Mouse (Mus musculus) limb, embryonic 14.5 days (tissue): ENCODE measurements at regions not wholly inside any gene's neighbourhood (a gene's known extent, or its start where the extent isn't known, plus 50 kb on each side); places are given as distances from the start of the nearest gene placed in this dataset.

ENCODE experiments used
- ATAC-seq: fragments of 200-750 bp; cut with Nextera tagmentation; 2 replicates; pipeline ENCODE4 v1.8.0; 2017; ENCODE audit warnings: low read depth, moderate number of reproducible peaks, moderate TSS enrichment; ENCODE audit not compliant: low FRiP score
- DNase-seq: peaks from one replicate; pipeline ENCODE4 v3.0.0-alpha.2; 2015; ENCODE audit warnings: low spot score
- H3K27ac ChIP-seq: fragments of 300-500 bp; sonication (generic); replicated peaks from 2 replicates; pipeline ENCODE4 v1.5.1; 2014; ENCODE audit warnings: low read depth, mild to moderate bottlenecking, low read length, moderate library complexity, mixed read lengths
- H3K27me3 ChIP-seq: fragments of 300-500 bp; sonication (generic); 2 replicates; pipeline ENCODE4 v1.6.1; 2014; ENCODE audit warnings: low read length, mixed read lengths; ENCODE audit not compliant: control insufficient read depth, insufficient read depth
- H3K36me3 ChIP-seq: fragments of 300-500 bp; sonication (generic); 2 replicates; pipeline ENCODE4 v1.6.1; 2014; ENCODE audit warnings: mild to moderate bottlenecking, low read length, moderate library complexity, mixed read lengths; ENCODE audit not compliant: control insufficient read depth, insufficient read depth
- H3K4me1 ChIP-seq: fragments of 300-500 bp; sonication (generic); 2 replicates; pipeline ENCODE4 v1.6.1; 2014; ENCODE audit warnings: antibody characterized with exemption, low read length, mixed read lengths; ENCODE audit not compliant: control insufficient read depth, insufficient read depth
- H3K4me2 ChIP-seq: fragments of 300-500 bp; sonication (generic); replicated peaks from 2 replicates; pipeline ENCODE4 v1.6.1; 2014; ENCODE audit warnings: low read depth, mild to moderate bottlenecking, low read length, moderate library complexity; ENCODE audit not compliant: severe bottlenecking
- H3K4me3 ChIP-seq: fragments of 300-500 bp; sonication (generic); replicated peaks from 2 replicates; pipeline ENCODE4 v1.5.1; 2014; ENCODE audit warnings: low read length
- H3K9ac ChIP-seq: fragments of 300-500 bp; sonication (generic); 2 replicates; pipeline ENCODE4 v1.6.1; 2014; ENCODE audit warnings: mild to moderate bottlenecking, low read depth, low read length, moderate library complexity; ENCODE audit not compliant: severe bottlenecking
- H3K9me3 ChIP-seq: fragments of 300-500 bp; sonication (generic); 2 replicates; pipeline ENCODE4 v1.6.1; 2016; ENCODE audit warnings: low read length; ENCODE audit not compliant: control insufficient read depth
- POLR2A ChIP-seq: fragments of 200-500 bp; IDR thresholded peaks from 2 replicates; pipeline ENCODE4 v1.8.0; 2012; ENCODE audit warnings: inconsistent platforms, mild to moderate bottlenecking, moderate library complexity, borderline replicate concordance; ENCODE audit not compliant: insufficient read depth, insufficient read length; ENCODE audit errors: extremely low read depth
- whole genome bisulfite sequencing: fragments of 180-500 bp; shearing (Covaris S2); extraction: QIAGEN DNeasy Blood & Tissue Kit; methylation state at CpG from one replicate; pipeline ENCODE4 v1.1.7; 2014; 5-methylcytosine and 5-hydroxymethylcytosine counted together

- DNase-seq (no peak), ATAC-seq (no peak)
- no peak overlapping the region for H3K9ac ChIP-seq
- H3K4me3 ChIP-seq, result no peak overlapping the region
- no peaks in the 10 kb centered on the region for H3K9me3 ChIP-seq
- no peak for TF ChIP-seq POLR2A
- H3K4me2 ChIP-seq, result no peak overlapping the region
- H3K36me3 ChIP-seq, result no peaks in the 10 kb centered on the region
- no peaks in the 10 kb centered on the region for H3K27me3 ChIP-seq
- H3K4me1 ChIP-seq, result no peaks in the 10 kb centered on the region
- H3K27ac ChIP-seq, result no peak overlapping the region
Observed at GRCm38 (mm10) chr4:16714796-16715195, 2890.5 kb upstream of the Gm12353 start.

GRCm38 (mm10) chr4:16739785-16740184 lies 2865.5 kb upstream of the Gm12353 start:
- TF ChIP-seq POLR2A, result no peak
- Histone ChIP-seq H3K4me1 (no peaks in the 10 kb centered on the region), H3K4me3 (no peak overlapping the region), H3K27ac (no peak overlapping the region), H3K27me3 (no peaks in the 10 kb centered on the region), H3K4me2 (no peak overlapping the region), H3K36me3 (no peaks in the 10 kb centered on the region), H3K9ac (no peak overlapping the region), H3K9me3 (no peaks in the 10 kb centered on the region)
- DNase-seq, result no peak
- WGBS, result 85% methylated on average over 3 of the region's 3 CpGs
- ATAC-seq, result no peak
